Mouse (Mus musculus) myocyte (in vitro differentiated cells): ENCODE results near the gene Nup93.

ENCODE experiments used
- CEBPB ChIP-seq: IDR thresholded peaks from 2 replicates; pipeline ENCODE4 v1.6.1; 2011; ENCODE audit warnings: mild to moderate bottlenecking, moderate library complexity; ENCODE audit not compliant: poor library complexity, insufficient read depth, severe bottlenecking
- E2F4 ChIP-seq: IDR thresholded peaks from one replicate; pipeline ENCODE4 v1.6.1; 2011; ENCODE audit warnings: mild to moderate bottlenecking, control low read depth, moderate library complexity; ENCODE audit not compliant: insufficient read depth
- MAX ChIP-seq: IDR thresholded peaks from one replicate; pipeline ENCODE4 v1.6.1; 2011; ENCODE audit warnings: low read depth, mild to moderate bottlenecking, control low read depth
- MYOD1 ChIP-seq, 3 experiments: IDR thresholded peaks; one replicate each; pipeline ENCODE4 v1.6.1; 2011; ENCODE audit warnings: control low read depth in 2 of 3, low read depth in 2 of 3, mild to moderate bottlenecking in 2 of 3, moderate library complexity in 1 of 3; ENCODE audit not compliant: insufficient read length in 2 of 3, control insufficient read depth in 1 of 3
- MYOG ChIP-seq, 3 experiments: IDR thresholded peaks; one replicate each; pipeline ENCODE4 v1.6.1; 2011; ENCODE audit warnings: control low read depth in 2 of 3, low read depth in 2 of 3, mild to moderate bottlenecking in 2 of 3; ENCODE audit not compliant: insufficient read length in 2 of 3, control insufficient read depth in 1 of 3, insufficient read depth in 1 of 3
- POLR2A ChIP-seq: IDR thresholded peaks from one replicate; pipeline ENCODE4 v1.6.1; 2011; ENCODE audit warnings: low read depth, mild to moderate bottlenecking, control low read depth, moderate library complexity; ENCODE audit not compliant: insufficient read length
- TCF12 ChIP-seq: IDR thresholded peaks from one replicate; pipeline ENCODE4 v1.6.1; 2011; ENCODE audit warnings: mild to moderate bottlenecking, control low read depth; ENCODE audit not compliant: poor library complexity, insufficient read depth, severe bottlenecking
- USF1 ChIP-seq: IDR thresholded peaks from one replicate; pipeline ENCODE4 v1.6.1; 2011; ENCODE audit warnings: low read depth, mild to moderate bottlenecking, control low read depth, moderate library complexity

- TF ChIP-seq CEBPB (no peak), MAX (no peak), USF1 (no peak), MYOG (IDR thresholded peaks at IDR 0.05; ENCODE audit: control insufficient read depth in 1 of 3, insufficient read depth in 1 of 3, insufficient read length in 2 of 3, low read depth in 2 of 3) (no peak), POLR2A (no peak), MYOD1 (IDR thresholded peaks at IDR 0.05; ENCODE audit: control insufficient read depth in 1 of 3, insufficient read length in 2 of 3, low read depth in 2 of 3) (no peak), E2F4 (no peak), TCF12 (no peak)
Measured at GRCm38 (mm10) chr8:94280001-94280613, 65.7 kb downstream of the Nup93 start.
